Mouse (Mus musculus) 3T3-L1 (cell line): ENCODE measurements around the gene Tnnc1.

ENCODE experiments used
- DNase-seq: peaks from one replicate; pipeline ENCODE4 v3.0.0-alpha.2; 2015; ENCODE audit warnings: low read depth, low spot score

The Tnnc1 gene

DNA sequence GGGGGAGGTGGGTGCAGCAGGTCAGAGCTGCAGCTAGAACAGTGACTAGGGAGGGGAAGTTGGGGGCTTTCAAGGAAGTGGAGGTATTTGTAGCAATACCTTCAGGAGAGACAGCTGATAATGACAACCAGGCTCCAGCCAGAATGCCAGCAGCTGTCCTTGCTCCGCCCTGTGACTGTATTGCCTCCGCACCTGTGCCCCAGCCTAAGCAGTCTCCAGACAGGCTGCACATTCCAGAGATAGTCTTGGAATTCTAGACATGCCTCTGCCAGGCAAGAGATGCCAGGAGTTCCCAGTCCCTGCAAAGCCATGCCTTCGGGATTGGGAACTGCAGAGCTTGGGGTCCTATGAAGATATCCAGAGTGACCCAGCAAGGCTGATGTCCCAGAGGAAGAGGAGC, 4.4 kb downstream of the Tnnc1 start:
- DNase-seq = no peak

DNA sequence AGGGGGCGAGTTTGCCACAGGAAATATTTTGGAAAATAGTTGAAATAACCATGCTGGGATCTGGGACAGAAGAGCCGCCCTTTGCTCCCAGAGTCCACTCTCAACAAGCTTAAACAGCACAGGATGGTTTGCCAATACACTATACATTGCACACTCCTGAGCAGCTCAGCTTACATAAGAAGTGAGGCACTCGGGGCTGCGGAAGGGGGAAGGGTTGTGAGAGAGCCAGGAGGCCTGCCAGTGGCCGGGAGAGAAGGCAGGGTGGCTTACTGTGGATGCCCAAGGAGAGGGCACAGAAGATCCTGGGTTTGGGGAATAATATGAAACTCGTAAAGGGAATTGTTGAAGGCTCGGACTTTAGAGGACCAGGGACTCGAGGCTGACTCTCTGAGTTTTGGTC, 5.8 kb downstream of the Tnnc1 start:
- no peak for DNase-seq

DNA sequence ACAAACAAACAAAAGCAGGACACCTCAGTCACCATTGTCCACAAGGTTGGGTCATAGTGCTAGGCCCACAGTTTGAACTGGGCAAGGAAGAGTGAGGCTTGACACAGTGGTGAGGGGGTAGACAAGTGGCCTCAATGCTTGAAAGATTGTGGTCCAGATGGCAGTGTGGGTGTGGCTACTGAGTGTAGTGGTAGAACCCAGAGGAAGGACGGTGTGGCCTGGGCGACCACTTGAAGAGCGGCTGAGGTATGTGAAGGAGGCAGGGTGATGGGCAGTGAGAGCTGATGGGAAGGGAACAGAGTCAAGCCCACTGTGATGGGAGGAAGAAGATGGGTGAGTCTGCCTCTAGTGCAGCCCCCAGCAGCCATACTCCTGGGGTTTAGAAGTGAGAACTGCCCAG, 6.6 kb downstream of the Tnnc1 start:
- no peak for DNase-seq

DNA sequence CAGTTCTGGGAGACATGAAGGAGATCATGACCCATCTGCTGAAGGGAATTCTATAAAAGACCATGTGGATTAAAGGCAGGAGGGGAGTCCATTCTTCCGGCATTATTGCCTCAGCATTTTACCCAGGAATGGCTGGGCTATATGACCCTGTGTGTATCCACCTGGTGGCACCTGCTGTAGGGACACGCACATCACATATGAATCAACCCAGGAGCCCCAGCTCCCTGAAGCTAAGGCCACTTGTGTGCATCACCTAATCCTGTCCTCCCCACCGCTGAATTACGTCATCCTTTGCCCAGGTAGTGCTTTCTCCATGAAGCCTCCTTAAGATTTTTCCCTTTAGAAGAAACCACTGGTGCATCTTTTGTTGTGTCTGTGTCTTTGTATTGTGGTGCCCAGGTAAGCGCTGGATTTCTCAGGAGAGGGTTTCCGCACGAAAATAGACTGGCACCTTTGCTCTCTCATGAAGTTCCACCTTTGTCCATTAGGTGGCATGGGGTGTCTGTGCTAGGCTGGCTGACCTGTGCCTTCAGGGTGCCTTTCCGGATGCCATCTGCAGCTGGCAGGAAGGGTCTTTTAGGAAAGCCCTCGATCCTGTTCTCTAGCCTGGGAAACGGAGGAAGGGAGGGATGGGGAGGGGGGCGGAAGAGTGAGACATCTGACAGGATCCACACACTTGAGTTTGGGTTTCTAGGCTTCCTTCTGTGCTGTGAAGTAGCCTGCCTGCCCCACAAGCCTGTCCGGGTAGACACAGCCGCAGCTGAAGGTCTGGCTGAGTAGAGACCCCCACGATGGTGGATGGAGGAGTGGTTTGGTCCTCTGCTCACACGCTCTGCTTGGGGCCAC, 7.3 kb downstream of the Tnnc1 start:
- peak; percentile 69 for DNase-seq

DNA sequence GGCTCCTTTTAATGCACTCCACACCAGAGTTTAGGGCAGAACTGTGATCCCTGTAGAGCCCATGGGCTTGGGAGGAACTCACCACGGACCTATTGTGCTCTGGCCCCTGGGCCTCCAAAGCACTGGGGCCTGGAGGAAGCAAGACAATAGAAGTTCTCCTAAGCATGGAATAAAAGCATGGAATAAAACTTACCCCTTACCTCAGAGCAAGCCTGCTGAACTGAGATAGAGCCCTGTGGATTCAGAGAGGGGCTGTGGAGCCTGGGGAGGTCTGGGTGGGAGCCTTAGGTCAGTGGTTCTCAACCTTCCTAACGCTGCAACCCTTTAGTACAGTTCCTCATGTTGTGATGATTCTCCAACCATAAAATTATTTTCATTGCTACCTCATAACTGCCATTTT, 8.7 kb downstream of the Tnnc1 start, which contains the start of gene Nisch:
Nisch (minus strand) TSS at position 101 of the 400 bp plus-strand sequence.
- DNase-seq = no peak

DNA sequence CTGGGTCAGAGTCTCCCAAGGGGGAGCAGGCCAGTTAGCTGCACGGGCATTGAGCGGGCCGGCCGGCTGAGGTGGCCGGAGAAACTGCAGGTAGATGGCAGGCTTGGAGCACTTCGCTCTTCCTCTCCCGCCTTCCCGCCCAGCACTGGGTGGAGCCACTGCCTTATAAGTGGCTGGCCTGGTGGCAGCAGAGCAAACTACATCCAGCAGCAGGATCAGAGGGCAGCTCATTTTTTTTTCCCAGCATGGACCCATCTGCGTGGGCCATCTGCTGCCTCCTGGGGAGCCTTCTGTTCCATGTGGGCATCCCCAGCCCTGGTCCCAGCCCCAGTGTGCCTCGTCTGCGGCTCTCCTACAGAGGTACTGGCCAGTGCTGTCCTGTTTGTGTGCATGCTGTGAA, 9.6 kb downstream of the Tnnc1 start, which contains the start of gene Sema3g:
Sema3g (plus strand) TSS at position 195 of the 400 bp plus-strand sequence.
- DNase-seq = peak; percentile 60

DNA sequence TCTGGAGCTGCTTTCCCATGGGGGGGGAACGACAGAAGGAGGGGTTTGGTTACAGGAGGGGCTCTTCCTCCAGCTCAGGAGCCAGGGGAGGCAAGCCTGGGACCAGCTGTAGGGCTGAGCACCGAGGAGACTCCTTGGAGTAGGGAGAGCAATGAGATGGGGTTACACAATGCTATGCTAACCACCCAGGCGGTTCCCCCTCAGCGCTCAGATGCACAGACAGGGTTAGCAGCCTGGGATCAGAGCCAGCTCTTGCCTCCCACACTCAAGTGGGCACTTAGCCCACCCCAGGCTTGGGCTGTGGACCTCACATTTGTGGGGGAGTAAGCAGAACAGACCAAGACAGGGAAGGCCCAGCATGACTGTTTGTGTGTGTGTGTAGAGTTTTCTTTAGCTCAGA, 18.9 kb downstream of the Tnnc1 start:
- no peak for DNase-seq

DNA sequence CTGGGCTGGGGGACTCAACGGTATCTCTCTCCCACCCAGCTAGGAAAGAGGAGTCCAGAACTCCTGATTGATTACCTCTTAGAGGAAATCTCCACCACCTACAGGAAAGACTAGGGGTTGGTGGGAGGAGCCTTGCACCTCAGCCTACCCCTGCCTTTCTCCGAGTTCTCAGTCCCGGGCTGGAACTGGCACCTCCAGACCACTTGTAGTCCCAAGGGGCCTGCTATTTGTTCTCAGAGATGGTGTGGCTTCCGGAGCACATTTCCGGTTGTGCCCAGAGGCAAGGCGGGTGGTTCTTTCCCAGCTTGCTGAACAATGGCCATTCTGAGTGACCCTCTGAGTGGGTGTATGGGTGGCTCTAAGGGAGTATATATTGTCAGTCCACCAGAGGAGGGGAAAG, 20.1 kb downstream of the Tnnc1 start:
- no peak for DNase-seq

DNA sequence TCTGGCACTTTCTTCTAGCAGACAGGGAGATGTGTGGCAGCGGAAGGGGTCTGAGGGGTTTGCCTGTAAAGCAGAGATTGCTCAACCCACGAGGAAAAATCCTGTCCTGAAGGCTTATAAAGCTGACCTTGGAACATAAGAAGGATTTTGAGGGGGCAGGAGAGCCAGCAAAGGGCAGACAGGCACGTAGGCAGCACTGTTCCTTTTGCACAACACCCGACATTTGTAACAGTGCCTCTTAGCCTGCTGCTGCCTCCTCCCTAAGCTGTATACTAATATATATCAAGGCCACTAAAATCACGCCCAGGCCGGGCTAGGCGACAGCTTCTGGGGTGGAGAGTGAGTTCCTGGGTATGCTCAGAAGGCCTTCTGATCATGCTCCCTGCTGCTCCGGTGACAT, 22.3 kb downstream of the Tnnc1 start:
- no peak for DNase-seq

DNA sequence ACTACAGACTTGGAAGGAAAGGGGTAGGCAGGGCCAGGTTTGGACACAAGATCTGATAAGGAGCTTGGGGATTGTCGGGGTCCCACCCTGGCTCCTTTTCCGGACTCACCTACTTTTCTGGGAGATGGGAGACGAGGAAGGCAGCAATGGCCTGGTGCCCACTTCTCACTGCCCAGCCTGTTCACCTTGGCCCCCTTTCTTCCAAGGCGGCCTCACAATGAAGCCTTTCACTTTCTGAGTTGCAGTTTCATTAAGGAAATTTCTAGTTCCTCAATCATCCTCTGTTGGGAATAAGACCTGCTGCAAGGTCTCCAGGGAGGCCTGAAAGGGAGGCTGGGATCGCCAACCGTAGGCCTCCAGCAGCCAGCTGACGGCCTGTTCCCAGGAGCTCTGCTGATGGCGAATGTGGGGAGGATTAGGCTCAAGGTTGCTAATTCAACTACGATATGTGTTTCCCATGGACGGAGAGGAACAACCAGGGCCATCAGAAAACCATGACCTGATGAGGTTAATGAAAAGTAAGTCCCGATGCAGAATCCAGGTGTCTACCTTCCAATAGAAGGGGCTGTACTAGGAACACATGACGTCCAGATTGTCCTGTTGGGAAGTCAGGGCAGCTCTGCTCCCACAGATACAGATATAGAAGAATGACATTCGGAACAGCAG, 24.4 kb downstream of the Tnnc1 start:
- DNase-seq = no peak

DNA sequence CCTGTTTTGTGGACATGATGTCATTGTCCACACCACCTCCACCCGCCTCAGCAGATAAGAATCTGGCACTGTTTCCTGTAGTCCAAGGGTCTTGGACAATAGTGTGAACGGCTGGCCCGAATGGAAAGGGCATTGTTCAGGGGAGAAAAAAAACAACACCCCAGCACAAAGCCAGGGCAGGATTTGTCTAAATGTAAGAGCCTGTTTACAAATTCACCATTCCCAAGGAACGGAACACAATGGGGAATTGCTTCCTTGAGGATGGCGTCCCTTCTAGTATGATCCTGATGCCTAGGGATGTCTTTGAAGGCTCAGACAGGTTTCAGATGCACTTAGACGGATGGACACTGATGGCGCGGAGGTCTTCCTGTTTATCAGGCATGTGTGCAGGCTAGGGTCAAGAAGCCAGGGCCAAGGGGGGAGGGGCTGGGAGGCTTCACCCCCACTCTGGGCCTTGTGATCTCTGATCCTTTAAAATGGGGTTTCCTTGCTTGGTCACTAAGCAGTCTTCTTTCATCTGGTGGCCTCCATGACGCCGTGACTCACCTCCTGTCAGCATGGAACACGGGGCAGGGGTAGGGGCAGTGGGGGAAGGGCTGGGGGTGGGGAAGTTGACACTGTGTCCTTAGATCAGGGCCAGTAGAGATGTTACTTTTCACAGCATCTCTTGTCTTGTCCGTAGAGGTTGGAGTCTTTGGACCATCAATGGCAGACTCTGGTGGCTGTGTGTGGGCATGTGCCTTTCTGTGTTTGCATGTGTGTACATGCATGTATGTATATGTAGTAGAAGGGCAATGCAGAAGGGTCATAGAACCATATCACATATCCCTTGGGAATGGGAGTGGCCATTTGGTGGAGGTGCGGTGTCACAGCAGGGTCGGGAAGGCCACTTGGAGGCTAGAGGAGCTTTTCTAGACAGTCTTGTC, 25.2 kb downstream of the Tnnc1 start:
- no peak for DNase-seq

DNA sequence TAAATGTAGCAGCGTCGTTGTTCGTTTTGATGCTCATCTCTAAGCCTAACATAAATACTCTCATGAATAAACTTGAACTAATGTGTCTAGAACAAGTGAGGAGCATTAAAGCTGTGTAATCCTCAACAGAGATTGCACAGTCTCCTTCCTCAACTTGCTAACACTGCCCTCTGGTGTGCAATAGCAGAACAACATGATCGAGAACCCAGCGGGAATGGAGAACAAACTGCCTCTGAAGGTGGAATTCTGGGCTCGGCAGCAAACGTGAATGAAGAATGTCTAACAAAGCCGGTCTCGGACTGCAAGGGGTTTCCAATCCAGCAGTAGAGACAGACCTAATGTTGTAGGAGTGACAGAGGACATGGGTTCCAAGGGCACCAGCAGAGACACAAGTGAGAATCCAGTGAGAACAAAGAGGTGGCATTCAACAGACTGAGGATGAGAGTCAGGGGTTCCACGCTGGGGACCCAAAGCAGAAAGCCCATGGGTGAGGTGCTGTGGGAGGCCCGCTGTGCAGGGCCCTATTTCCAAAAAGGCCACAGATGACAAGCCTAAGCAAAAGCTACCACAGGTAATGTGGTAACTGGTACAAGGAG, 26.0 kb downstream of the Tnnc1 start:
- peak; percentile 78 for DNase-seq

DNA sequence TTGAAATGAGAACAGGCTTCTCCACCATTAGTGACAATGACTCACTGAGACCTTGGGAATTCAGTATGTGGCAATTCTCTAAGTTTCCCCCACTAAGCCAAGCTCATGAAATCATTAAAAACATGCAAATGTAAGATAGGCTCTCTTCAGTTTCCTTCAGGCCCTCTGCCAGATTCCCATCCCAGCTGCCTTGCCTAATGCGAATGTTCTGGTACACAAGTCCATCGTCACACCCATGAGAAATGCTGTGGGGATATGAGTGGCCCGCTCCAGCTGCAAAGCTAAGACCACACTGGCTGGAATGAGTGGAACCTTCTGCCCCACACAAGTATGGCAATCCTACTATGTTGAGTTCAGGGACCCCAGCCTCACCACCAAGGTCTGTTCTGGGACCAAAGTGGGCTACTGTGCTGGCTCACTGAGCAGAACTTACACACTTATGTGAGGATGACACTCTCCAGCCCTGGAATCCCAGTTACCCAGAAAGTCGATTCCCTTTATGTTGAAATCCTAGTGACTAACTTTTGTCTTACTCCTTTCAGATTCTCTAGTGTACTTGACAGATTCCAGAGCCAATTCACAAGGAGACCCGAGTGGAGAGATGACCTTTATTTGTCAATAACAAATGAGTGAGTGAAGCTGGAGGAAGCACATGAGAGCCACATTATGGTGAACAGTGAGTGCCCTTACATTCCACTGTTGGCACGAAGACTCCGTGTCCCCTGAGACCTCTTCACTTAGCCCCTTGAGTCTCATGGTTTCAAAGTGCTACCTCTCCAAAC, 29.2 kb downstream of the Tnnc1 start:
- no peak for DNase-seq

DNA sequence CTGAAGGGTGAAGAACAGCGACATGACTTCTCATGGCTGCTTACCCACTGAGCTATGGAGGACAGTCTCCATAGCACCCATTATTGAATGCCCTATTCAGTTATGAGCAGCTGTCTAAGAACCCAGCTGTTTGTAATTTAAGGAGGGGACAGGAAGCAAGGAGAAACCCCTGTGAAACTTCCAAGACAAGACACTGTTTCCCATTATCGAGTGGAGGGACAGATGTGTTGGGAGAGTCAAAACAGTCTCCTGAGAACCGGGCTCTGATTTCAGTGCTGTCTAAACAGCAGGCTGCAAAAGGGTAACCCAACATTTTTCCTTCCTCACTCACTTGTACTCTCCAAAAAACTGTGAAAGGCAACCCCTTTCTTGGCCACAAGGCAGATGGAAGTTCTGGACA, 32.4 kb downstream of the Tnnc1 start:
- no peak for DNase-seq

DNA sequence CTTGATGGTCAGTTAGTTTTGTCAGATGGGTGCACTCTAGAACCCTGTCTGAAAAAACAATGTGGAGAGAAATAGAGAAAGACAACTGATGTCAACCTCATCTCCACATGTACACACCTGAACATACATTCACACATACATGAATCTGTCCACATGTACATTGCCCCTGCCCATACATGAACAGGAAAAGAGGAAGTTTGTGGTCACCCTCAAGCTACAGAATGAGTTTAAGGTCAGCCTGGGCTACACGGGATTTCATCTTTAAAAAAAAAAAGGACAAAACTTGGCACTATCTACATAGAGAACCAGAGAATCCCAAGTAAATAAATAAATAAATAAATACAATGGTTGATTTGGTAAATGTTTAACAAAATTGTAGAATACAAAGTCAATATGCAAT, 36.7 kb downstream of the Tnnc1 start:
- no peak for DNase-seq

DNA sequence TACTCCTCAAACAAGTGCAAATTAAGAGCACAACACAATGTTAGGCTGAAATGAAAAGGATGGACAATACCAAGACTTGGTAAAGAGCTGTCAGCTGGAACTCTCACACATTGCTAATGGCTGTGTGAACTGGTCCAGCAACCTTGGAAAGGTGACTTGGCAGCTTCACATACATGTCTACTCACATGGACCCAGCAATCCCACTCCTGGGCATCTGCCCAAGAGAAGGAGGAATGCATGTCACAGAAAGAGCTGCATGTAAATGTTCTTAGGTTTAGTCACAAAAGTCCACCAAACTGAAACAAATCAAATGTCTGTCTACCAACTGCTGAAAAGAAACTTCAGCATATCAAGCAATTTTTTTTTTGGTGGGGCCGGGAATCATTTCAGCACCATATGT, 37.8 kb downstream of the Tnnc1 start:
- DNase-seq = no peak

DNA sequence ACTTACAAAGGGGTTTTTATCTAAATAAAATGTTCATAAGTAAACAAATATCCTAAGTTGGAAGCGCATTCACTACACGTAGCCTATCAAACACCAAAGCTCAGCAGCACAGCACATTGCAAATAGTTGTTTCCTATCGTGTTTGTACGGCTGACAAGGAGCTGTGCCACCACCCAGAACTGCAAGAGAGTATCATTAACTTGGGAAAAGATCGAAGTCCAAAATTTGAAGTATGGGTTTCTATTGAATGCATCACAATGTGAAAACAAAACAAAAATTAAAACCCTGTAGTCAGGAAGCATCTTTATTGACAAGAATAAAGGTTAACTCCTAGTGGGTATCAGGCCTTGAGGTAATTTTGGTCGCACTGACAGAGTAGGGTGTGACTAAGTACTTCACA, 40.3 kb downstream of the Tnnc1 start:
- no peak for DNase-seq

DNA sequence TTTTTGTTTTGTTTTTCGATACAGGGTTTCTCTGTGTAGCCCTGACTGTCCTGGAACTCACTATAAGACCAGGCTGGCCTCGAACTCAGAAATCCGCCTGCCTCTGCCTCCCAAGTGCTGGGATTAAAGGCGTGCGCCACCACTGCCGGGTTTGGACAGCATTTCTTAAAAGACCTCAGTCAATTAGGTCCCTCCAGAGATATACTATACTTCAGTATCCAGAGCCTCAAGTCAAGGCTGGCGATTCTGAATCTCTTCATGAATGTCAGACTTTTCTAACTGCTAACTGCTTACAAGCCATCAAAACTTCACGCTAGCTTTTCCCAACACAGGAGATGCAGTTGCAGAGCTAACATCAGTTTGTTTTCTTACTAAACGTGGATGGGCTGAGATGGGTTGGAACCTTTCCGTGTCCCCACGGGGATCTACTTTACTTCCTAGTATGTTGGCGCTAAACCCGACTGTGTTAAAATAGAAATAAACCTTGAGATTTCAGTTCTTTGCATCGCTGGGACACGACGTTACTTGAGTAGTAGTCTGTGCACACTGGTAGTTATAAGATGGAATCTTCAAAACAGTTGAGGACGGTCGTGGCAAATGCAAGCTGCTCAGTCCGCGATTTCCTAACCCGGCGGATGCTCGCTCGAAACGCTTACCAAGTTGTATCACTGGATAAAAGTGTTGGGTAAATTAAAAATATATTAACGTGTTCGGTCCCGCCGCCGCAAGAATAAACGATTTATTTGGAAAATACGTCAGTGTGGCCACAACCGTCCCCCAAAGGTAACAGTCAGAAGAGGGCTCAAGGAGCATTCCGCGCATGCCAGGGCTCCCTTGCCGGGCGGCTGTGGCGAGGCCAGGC, 42.3 kb downstream of the Tnnc1 start:
- DNase-seq = peak; percentile 65

DNA sequence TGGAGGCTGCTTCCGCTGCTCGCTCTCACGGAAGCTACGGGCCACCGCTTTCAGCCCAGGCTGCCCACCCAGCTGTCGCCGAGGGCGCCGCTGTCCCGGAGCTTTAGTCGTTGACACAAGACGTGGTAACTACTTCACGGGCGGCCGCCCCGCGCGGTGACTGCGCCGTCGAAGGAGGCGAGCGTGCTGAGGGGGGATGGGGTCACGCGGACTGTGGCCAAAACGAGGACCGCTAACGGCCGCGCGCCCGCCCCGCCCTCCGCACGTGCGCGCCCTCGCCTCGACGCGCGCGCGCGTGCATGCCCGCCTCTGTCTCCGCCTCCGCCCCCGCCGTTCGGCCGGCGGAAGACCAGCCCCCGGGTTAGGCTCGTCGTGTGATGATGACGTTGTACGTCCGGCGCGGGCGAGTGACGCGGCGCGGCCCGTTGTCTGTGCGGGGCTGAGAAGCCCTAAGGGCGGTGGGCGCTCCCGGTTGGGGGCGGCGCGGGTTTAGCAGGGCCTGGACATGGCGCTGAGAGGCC, 43.0 kb downstream of the Tnnc1 start, which contains the start of the genes Phf7 and Bap1:
Phf7 (minus strand) TSS at position 234 of the 521 bp plus-strand sequence.
Bap1 (plus strand) TSS at position 367 of the 521 bp plus-strand sequence.
- DNase-seq = peak; percentile 74
